Comparison of ENCODE assay signal across 17 mouse cellular contexts in genomic region chr6:78797013-78797412, GRCm38 (mm10).
"Had no signal": no experiment of that assay in that cellular context is flagged by ENCODE, and none has a peak within 500 bp of the region (broad histone marks: within the 10 kb centered on the region; RNA-seq: fewer than 3 reads in every experiment).

No protein-coding gene starts in this region.

- H3K4me2 ChIP-seq: lung, embryonic 15.5 days; midbrain, embryonic 11.5 days; midbrain, embryonic 13.5 days; midbrain, embryonic 15.5 days; neural tube, embryonic 12.5 days; stomach, embryonic 15.5 days had no signal

- DNase-seq: lung, adult 2 months; lung, postnatal 14 days; lung, postnatal 36 days; right cerebral cortex, postnatal 14 days; thymus, adult 2 months; thymus, postnatal 25 days; thymus, postnatal 4 days had no signal

- H3K4me3 ChIP-seq: lung, embryonic 15.5 days; megakaryocyte, embryonic 14.5 days; midbrain, embryonic 13.5 days; midbrain, embryonic 15.5 days; neural tube, embryonic 12.5 days; stomach, embryonic 15.5 days had no signal

- H3K9ac ChIP-seq: lung, embryonic 15.5 days; midbrain, embryonic 13.5 days; midbrain, embryonic 15.5 days; neural tube, embryonic 12.5 days; stomach, embryonic 15.5 days had no signal

- H3K27ac ChIP-seq: lung, embryonic 15.5 days; macrophage; midbrain, embryonic 13.5 days; midbrain, embryonic 15.5 days; neural tube, embryonic 12.5 days; stomach, embryonic 15.5 days; stomach, postnatal 0 days had no signal

- H3K27me3 ChIP-seq: lung, embryonic 15.5 days; megakaryocyte, embryonic 14.5 days; midbrain, embryonic 13.5 days; midbrain, embryonic 15.5 days; neural tube, embryonic 12.5 days; stomach, embryonic 15.5 days had no signal

- H3K4me1 ChIP-seq: lung, embryonic 15.5 days; megakaryocyte, embryonic 14.5 days; midbrain, embryonic 13.5 days; midbrain, embryonic 15.5 days; neural tube, embryonic 12.5 days; stomach, embryonic 15.5 days had no signal

- ATAC-seq: lung, postnatal 0 days; midbrain, embryonic 13.5 days; midbrain, embryonic 15.5 days had no signal

- H3K36me3 ChIP-seq: lung, embryonic 15.5 days; midbrain, embryonic 13.5 days; midbrain, embryonic 15.5 days; neural tube, embryonic 12.5 days; stomach, embryonic 15.5 days had no signal

- H3K9me3 ChIP-seq: lung, embryonic 15.5 days; megakaryocyte, embryonic 14.5 days; midbrain, embryonic 13.5 days; midbrain, embryonic 15.5 days; neural tube, embryonic 12.5 days; stomach, embryonic 15.5 days had no signal
